Mouse (Mus musculus) limb, embryonic 13.5 days (tissue): ENCODE measurements around the gene Epas1. TPM values are rescaled to one million over a fixed set of nuclear protein-coding genes. Genes with fewer than 3 reads are reported as not detected.
A peak's percentile ranks its signal among the peaks of the same experiment; 100 is the strongest.

Experiments
- ATAC-seq: fragments of 200-750 bp; cut with Nextera tagmentation; 2 replicates; pipeline ENCODE4 v1.8.0; 2017; ENCODE audit warnings: low read depth, moderate number of reproducible peaks, moderate TSS enrichment; ENCODE audit not compliant: low FRiP score
- H3K27ac ChIP-seq: fragments of 300-500 bp; sonication (generic); 2 replicates; pipeline ENCODE4 v1.5.1; 2015; ENCODE audit warnings: inconsistent platforms, mild to moderate bottlenecking, moderate library complexity
- H3K27me3 ChIP-seq: fragments of 300-500 bp; sonication (generic); 2 replicates; pipeline ENCODE4 v1.6.1; 2015; ENCODE audit warnings: mild to moderate bottlenecking, inconsistent platforms
- H3K36me3 ChIP-seq: fragments of 300-500 bp; sonication (generic); 2 replicates; pipeline ENCODE4 v1.6.1; 2015; ENCODE audit warnings: inconsistent platforms, mild to moderate bottlenecking, moderate library complexity
- H3K4me1 ChIP-seq: fragments of 300-500 bp; sonication (generic); 2 replicates; pipeline ENCODE4 v1.6.1; 2015; ENCODE audit warnings: inconsistent platforms
- H3K4me2 ChIP-seq: fragments of 300-500 bp; sonication (generic); replicated peaks from 2 replicates; pipeline ENCODE4 v1.6.1; 2015; ENCODE audit warnings: inconsistent platforms, mild to moderate bottlenecking, moderate library complexity
- H3K4me3 ChIP-seq: fragments of 300-500 bp; sonication (generic); 2 replicates; pipeline ENCODE4 v1.5.1; 2015; ENCODE audit warnings: moderate library complexity, mild to moderate bottlenecking, inconsistent platforms
- H3K9ac ChIP-seq: fragments of 300-500 bp; sonication (generic); 2 replicates; pipeline ENCODE4 v1.6.1; 2015; ENCODE audit warnings: mild to moderate bottlenecking, inconsistent platforms
- H3K9me3 ChIP-seq: fragments of 300-500 bp; sonication (generic); 2 replicates; pipeline ENCODE4 v1.6.1; 2016; ENCODE audit warnings: inconsistent platforms
- WGBS: fragments of 180-500 bp; shearing (Covaris S2); methylation state at CpG from one replicate; pipeline ENCODE4 v1.1.7; 2015; 5-methylcytosine and 5-hydroxymethylcytosine counted together
- polyA plus RNA-seq: library from polyadenylated mRNA; unstranded; fragments of >200 nt; fragmentation: Nextera tagmentation; extraction: Ambion mirVana; gene quantifications from 2 replicates; pipeline ENCODE4 v1.2.1, GENCODE M21; 2015

Gene Epas1
- polyA plus RNA-seq, 1 experiment from 2014 or later, result 2.8 TPM

DNA sequence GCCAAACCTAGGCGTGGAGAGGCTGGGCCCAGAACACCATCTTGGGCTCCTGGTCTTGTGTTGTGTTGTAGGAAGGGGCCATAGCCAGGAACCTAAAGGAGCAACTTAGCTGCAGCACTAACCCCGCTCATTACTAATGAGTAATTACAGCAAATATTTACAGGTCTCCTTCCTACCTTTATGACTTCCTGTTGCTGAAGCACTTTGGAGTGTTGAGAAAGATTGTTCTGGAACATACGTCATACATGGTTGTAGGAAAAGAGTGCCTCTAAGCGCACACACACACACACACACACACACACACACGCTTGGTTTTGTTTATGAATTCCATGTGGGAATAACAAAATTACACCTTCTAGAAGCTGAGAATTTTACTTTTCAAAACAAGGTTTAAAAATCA lies 8.4 kb downstream of the Epas1 start:
- 33% methylated on average over 5 of the region's 5 CpGs for WGBS
- no peak for ATAC-seq
- Histone ChIP-seq H3K36me3 (no peaks in the 10 kb centered on the region), H3K4me3 (no peak overlapping the region), H3K27ac (no peak overlapping the region), H3K9ac (no peak overlapping the region), H3K27me3 (peaks cover 5% of the 10 kb centered on the region; the same call in 1 of the 2 replicates), H3K4me1 (peaks cover 17% of the 10 kb centered on the region), H3K4me2 (no peak overlapping the region), H3K9me3 (no peaks in the 10 kb centered on the region)

DNA sequence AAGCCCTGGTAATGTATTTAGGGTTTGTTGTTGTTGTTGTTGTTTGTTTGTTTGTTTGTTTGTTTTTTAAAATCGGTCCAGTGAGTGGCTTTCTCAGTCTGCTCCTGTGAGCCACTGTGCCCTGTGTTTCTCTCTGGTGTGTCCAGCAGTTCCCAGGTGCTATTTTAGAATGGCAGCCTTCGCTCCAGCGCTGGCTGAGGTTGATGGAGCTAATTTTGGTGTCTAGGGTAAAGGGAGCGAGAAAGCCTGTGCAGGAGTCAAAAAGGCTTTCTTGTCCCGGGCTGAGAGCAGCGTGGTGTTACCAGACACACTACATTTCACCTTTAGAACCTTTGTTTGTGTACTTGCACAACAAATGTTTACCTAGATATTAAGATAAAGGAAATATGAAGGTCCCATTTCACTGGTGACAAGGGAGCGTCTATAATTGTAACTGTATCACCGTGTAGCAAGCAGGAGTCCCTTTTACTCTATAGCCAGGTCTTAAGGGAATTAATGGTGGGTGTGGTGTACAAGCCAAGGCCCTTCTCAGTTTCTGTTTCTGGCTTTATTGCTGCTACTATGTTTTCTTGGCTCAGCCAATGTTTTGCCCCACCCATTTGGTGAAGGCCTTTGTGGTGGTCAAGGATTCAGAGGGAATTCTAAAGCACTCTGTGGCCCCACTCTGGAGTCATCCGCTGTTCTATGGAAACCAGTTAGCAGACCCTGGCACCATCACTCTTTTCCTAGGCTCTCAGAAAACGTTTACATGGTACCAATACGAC lies 9.2 kb downstream of the Epas1 start:
- Histone ChIP-seq H3K9ac (no peak overlapping the region), H3K36me3 (no peaks in the 10 kb centered on the region), H3K4me1 (peaks cover 17% of the 10 kb centered on the region), H3K9me3 (no peaks in the 10 kb centered on the region), H3K27ac (no peak overlapping the region), H3K27me3 (peaks cover 1% of the 10 kb centered on the region; the same call in 1 of the 2 replicates), H3K4me2 (no peak overlapping the region), H3K4me3 (no peak overlapping the region)
- no peak for ATAC-seq
- WGBS, result 60% methylated on average over 11 of the region's 11 CpGs

DNA sequence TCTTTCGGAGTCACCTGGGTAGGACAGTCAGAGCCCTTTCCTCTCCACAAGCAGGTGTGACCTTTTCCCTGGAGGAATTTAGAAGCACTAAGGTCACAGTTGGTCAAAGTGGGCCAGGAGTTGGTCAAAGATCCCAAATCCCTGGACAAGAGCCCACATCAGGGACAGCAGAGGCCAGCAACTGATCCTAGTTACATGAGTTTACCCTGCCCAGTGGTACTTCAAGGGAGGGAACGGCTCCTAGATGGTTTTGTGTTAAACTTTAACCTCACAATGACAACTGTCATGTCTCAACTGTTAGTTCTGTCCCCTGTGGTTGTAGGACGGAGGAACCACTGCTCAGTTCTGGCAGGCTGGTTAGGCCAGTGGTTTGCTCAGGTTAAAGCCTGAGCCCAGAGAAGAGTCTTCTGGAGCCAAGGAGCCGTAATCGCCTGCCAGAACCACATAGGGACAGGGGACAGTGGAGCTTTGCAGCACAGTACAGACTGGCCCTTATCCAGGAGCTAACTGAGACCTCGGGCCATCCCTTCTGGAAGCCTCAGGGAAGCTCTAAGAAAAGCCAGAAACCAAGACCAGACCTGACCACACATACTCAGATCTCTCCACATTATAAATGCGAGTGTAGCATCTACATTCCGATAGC lies 12.4 kb downstream of the Epas1 start:
- H3K4me1 ChIP-seq, result peaks cover 33% of the 10 kb centered on the region
- 94% methylated on average over 8 of the region's 8 CpGs for WGBS

DNA sequence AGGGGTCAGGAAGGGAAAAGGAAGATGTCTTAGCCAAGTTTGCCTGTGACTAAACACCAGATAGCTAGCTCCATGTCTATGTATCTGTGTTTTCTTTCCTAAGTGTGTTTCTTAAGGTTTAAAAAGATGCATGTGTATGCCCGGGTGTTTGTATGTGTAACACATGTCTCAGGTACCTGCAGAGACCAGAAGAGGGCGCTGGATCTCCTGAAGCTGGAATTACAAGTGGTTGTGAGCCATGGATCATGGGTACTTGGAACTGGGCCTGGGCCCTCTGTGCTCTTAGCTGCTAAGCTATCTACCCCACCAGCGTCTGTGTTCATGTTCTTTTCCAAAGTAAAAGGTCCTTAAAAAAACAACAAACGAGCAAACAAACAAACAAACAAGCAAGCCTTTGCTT lies 12.9 kb downstream of the Epas1 start:
- H3K4me2 ChIP-seq, result no peak overlapping the region
- no peak overlapping the region for H3K9ac ChIP-seq
- no peak for ATAC-seq
- H3K4me3 ChIP-seq, result no peak overlapping the region
- H3K27ac ChIP-seq, result no peak overlapping the region
- peaks cover 30% of the 10 kb centered on the region for H3K4me1 ChIP-seq
- no peaks in the 10 kb centered on the region for H3K27me3 ChIP-seq
- no peaks in the 10 kb centered on the region for H3K36me3 ChIP-seq
- 90% methylated on average over 4 of the region's 4 CpGs for WGBS
- H3K9me3 ChIP-seq, result no peaks in the 10 kb centered on the region

More for the DNA sequence above, 12.4 kb downstream of the Epas1 start:
- no peak overlapping the region for H3K4me3 ChIP-seq
- no peaks in the 10 kb centered on the region for H3K9me3 ChIP-seq
- no peaks in the 10 kb centered on the region for H3K36me3 ChIP-seq
- no peak for ATAC-seq
- no peak overlapping the region for H3K9ac ChIP-seq
- no peak overlapping the region for H3K4me2 ChIP-seq
- H3K27ac ChIP-seq, result no peak overlapping the region
- no peaks in the 10 kb centered on the region for H3K27me3 ChIP-seq

DNA sequence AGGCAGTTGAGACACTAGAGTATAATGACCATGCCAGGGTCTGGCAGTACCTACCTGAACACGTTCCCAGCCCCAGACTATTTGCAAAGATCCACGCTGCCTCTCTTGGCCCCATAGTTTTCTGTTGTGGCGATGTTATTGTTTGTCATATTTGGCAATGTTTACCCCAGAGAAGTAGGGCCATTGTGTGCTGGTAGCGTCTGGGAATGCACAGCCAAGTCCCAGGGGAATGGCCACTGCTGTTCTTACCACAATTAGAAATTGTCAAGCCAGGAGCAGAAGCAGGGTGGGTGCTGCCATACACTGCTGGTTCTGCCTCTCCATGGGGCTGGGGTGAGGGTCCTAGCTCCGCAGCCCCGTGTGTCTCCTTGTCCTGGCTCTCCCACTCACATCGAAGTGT lies 15.1 kb downstream of the Epas1 start:
- Histone ChIP-seq H3K4me2 (no peak overlapping the region), H3K4me3 (no peak overlapping the region), H3K27ac (no peak overlapping the region), H3K27me3 (no peaks in the 10 kb centered on the region), H3K9ac (no peak overlapping the region), H3K36me3 (no peaks in the 10 kb centered on the region), H3K4me1 (peaks cover 19% of the 10 kb centered on the region), H3K9me3 (no peaks in the 10 kb centered on the region)
- 77% methylated on average over 7 of the region's 7 CpGs for WGBS
- ATAC-seq, result no peak

DNA sequence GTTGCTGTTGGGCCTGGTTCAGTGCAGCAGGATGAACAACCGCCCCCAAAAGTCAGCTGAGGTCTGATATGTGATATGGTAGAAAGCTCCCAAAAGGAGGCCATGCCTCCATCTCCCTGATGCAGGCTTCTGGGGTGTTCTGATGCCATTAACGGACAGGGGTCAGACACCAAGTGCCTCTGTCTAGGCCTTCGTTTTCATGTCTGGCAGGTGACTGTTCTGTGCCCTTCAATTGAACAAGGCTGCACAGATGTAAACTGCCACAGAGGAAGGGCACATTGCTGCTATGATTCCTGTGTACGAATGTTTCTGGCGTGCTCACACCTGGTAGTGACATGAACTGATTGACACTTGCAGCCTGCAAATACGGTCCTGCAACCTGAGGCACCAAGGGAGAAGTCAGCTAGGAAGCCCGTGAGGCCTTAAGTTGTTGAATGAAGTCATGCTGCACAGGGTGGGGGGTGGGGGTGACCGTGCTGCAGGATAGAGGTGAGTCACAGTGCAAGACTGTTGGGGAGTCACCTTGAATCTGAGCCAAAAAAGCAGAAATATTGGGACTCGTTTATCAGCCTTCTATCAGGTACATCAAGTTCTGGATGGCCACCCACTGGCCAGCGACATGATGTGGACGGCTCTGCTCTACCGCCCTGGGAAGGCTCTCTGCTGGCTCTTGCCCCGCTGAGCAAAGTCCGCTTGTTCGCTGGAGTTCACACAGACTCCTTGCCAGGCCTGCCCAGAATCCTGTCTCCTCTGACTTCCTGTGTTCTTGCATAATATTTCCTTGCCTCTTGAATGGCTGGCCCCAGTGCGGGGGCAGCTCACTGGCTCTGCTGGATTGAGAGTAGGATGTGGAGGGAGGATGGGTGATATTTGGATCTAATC lies 16.1 kb downstream of the Epas1 start:
- ATAC-seq, result no peak
- peak overlapping the region; percentile 15; the same call in 1 of the 2 replicates for H3K27ac ChIP-seq
- no peak overlapping the region for H3K4me2 ChIP-seq
- H3K9me3 ChIP-seq, result no peaks in the 10 kb centered on the region
- peaks cover 19% of the 10 kb centered on the region for H3K4me1 ChIP-seq
- H3K4me3 ChIP-seq, result no peak overlapping the region
- no peaks in the 10 kb centered on the region for H3K36me3 ChIP-seq
- H3K9ac ChIP-seq, result no peak overlapping the region
- 65% methylated on average over 16 of the region's 16 CpGs for WGBS
- H3K27me3 ChIP-seq, result no peaks in the 10 kb centered on the region

DNA sequence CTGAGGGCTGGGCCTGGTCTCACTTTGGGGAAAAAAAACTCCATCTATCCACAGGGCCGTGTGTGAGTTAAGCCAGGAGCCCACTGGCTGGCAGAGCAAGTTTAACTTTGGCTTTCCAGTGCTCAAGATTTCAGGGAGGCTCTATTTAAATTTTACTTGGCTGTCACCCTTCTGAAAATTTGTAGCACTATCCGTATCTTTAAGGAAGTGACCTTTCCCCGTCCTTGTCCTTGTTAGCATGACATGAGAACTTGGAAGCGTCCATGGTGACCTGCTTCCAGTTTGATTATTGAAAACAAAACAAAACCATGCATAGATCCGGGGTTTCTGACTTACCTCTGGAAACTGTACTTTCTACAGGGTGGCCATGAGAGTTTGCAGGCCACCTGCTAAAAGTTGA lies 17.3 kb downstream of the Epas1 start:
- Histone ChIP-seq H3K27me3 (no peaks in the 10 kb centered on the region), H3K9me3 (no peaks in the 10 kb centered on the region), H3K4me1 (peaks cover 19% of the 10 kb centered on the region), H3K36me3 (no peaks in the 10 kb centered on the region), H3K9ac (no peak overlapping the region), H3K27ac (no peak overlapping the region), H3K4me2 (no peak overlapping the region), H3K4me3 (no peak overlapping the region)
- ATAC-seq, result no peak
- WGBS, result 64% methylated on average over 5 of the region's 5 CpGs

DNA sequence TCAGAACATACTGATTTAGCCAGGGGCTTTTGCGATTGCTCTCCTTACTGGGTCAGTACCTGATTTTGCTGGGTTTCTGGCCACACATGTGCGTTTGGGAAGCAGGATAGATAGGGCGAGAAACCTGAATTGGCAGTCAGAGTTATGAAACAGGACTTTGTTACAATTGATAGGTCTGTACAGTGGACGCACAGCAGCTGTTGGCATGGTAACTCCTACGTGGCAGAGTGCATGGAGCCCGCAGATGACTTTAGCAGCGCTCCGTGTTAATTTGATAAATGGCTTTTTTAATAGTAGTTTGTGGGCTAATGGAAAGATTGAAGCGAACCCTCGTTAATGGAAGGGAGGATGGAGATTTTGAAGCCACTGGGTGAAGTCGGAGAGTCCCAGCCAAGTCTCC lies 18.5 kb downstream of the Epas1 start:
- Histone ChIP-seq H3K4me1 (peaks cover 19% of the 10 kb centered on the region), H3K4me2 (no peak overlapping the region), H3K4me3 (no peak overlapping the region), H3K9me3 (no peaks in the 10 kb centered on the region), H3K9ac (no peak overlapping the region), H3K27me3 (no peaks in the 10 kb centered on the region), H3K27ac (no peak overlapping the region), H3K36me3 (no peaks in the 10 kb centered on the region)
- WGBS, result 54% methylated on average over 11 of the region's 11 CpGs
- ATAC-seq, result no peak

DNA sequence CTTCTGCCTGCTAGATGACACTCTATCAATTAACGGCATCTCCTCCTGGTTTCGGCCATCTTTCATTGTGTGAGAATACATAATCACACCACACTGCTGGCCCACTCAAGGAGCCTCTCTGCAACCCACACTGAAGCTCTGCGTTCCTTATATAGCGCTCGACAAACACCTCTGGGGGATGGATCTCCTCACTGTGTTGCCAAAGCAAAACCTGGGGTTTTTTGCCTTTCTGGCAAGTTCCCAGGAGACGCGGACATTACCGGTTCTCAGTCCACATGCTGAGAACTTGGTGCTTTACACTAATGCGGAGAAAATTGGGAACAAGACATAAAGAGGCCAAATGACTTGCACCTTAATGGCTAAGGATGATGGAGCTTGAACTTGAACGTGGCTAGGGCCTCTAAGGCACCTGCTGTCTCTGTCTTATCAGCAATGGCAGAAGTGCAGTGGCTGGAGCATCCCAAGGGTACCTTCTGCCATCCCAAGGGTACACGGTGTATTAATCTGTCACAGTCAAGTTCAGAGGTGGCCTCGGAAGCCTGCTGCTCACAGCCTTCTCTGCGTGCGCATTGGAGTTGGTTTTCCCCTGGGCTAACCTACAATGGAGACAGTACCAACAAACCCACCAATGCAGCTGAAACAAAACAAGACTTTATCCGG lies 19.6 kb downstream of the Epas1 start:
- Histone ChIP-seq H3K9me3 (no peaks in the 10 kb centered on the region), H3K27me3 (no peaks in the 10 kb centered on the region), H3K4me1 (peaks cover 19% of the 10 kb centered on the region), H3K4me3 (no peak overlapping the region), H3K9ac (no peak overlapping the region), H3K4me2 (no peak overlapping the region), H3K36me3 (no peaks in the 10 kb centered on the region), H3K27ac (no peak overlapping the region)
- ATAC-seq, result no peak
- WGBS, result 85% methylated on average over 15 of the region's 15 CpGs

DNA sequence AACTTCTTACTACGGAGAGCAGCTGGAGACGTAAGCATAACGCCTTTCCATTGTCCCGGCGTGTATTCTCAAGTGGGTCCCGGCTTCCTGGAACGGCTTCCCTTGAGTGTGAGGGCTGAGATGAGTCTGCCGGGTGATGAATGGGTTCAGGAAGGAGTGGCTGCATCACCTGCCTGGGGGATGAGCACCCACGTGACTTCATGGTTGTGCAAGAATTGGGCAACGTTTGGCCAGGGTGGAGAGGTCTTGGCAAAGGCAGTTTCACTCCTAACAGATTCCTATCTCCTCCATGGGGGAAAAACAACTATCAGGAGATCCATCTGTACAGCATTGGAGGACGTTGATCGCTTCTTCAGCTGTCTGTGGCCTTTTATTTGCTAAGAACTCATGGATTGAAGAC lies 23.0 kb downstream of the Epas1 start:
- Histone ChIP-seq H3K4me2 (no peak overlapping the region), H3K9me3 (no peaks in the 10 kb centered on the region), H3K27ac (no peak overlapping the region), H3K4me1 (peaks cover 11% of the 10 kb centered on the region), H3K4me3 (no peak overlapping the region), H3K27me3 (no peaks in the 10 kb centered on the region), H3K36me3 (no peaks in the 10 kb centered on the region), H3K9ac (no peak overlapping the region)
- ATAC-seq, result no peak
- WGBS, result 88% methylated on average over 12 of the region's 12 CpGs

DNA sequence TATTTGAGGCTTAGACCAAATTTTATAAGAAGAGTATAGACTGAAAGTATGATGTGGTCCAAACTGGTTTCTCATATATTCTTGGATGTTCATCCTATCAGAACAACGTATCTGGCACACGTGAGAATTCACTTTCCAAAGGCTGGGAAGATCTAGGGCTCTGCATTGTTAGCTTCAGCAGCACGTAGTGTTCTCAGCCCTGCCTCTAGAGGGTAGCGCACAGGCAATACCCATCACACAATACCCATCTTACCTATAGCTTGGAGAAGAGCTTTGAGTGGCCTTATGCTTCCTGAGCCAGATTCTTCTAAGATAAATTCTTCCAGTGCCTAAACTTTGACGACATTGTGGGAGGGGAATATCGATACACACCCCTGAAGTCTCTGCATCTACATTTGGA lies 24.6 kb downstream of the Epas1 start:
- 92% methylated on average over 6 of the region's 6 CpGs for WGBS

More for the DNA sequence above, 24.6 kb downstream of the Epas1 start:
- no peak for ATAC-seq
- Histone ChIP-seq H3K27ac (no peak overlapping the region), H3K4me1 (peaks cover 18% of the 10 kb centered on the region), H3K9me3 (no peaks in the 10 kb centered on the region), H3K9ac (no peak overlapping the region), H3K36me3 (no peaks in the 10 kb centered on the region), H3K4me2 (no peak overlapping the region), H3K4me3 (no peak overlapping the region), H3K27me3 (no peaks in the 10 kb centered on the region)
